Mouse (Mus musculus) adrenal gland, postnatal 36 days (tissue): ENCODE data around the gene Trim6. TPM values are rescaled to one million over a fixed set of nuclear protein-coding genes. Genes with fewer than 3 reads are reported as not detected.

Experiments used
- total RNA-seq, 2 experiments: library from RNA; stranded (reverse); gene quantifications; 2 replicates each; pipeline ENCODE4 v1.2.3; 2021

The Trim6 gene
- total RNA-seq, 2 experiments from 2014 or later = 0.26 to 0.36 TPM

Other genes starting within 250 kb of the Trim6 start
- gene Olfr635, start 247.6 kb upstream of the Trim6 start, total RNA-seq = not detected
- not detected for gene Olfr638, start 220.0 kb upstream of the Trim6 start, total RNA-seq
- not detected for gene Olfr639, start 201.5 kb upstream of the Trim6 start, total RNA-seq
- not detected for gene Olfr640, start 193.2 kb upstream of the Trim6 start, total RNA-seq
- not detected for gene Olfr641, start 183.3 kb upstream of the Trim6 start, total RNA-seq
- gene Olfr642, start 166.1 kb upstream of the Trim6 start, total RNA-seq = not detected
- gene 4930516K23Rik, start 157.3 kb upstream of the Trim6 start, total RNA-seq = not detected
- gene Olfr644, start 146.9 kb upstream of the Trim6 start, total RNA-seq = not detected
- gene Olfr645, start 133.3 kb upstream of the Trim6 start, total RNA-seq = not detected
- not detected for gene Olfr646, start 113.9 kb upstream of the Trim6 start, total RNA-seq
- not detected for gene Ubqln5, start 89.0 kb upstream of the Trim6 start, total RNA-seq
- gene Olfr643, start 81.4 kb upstream of the Trim6 start, total RNA-seq = not detected
- not detected for gene Ubqln3, start 75.5 kb upstream of the Trim6 start, total RNA-seq
- gene Ubqlnl, start 68.2 kb upstream of the Trim6 start, total RNA-seq = not detected
- gene Olfm5, start 54.0 kb upstream of the Trim6 start, total RNA-seq = not detected
- not detected for gene Olfr648, start 35.4 kb upstream of the Trim6 start, total RNA-seq
- gene Olfr649, start 22.8 kb upstream of the Trim6 start, total RNA-seq = not detected
- gene Trim34a, start 25.7 kb downstream of the Trim6 start, total RNA-seq = 10 to 100 TPM in 1 of 2 experiments, 1 to 10 TPM in 1; 7.3 to 10.5 TPM
- gene Trim5, start 69.3 kb downstream of the Trim6 start, total RNA-seq = 1 to 10 TPM; 4.2 to 8.4 TPM
- 10 to 100 TPM in 1 of 2 experiments, 1 to 10 TPM in 1; 9.7 to 19.6 TPM for gene Trim12a, start 96.7 kb downstream of the Trim6 start, total RNA-seq
- gene Trim34b, start 110.7 kb downstream of the Trim6 start, total RNA-seq = 1 to 10 TPM in 1 of 2 experiments, under 1 TPM in 1; 0.76 to 1.1 TPM
- 10 to 100 TPM in 1 of 2 experiments, 1 to 10 TPM in 1; 9.9 to 14.6 TPM for gene Trim12c, start 134.6 kb downstream of the Trim6 start, total RNA-seq
- under 1 TPM; 0.10 to 0.26 TPM for gene Trim30b, start 151.1 kb downstream of the Trim6 start, total RNA-seq
- gene Trim30c, start 182.0 kb downstream of the Trim6 start, total RNA-seq = under 1 TPM in 1 of 2 experiments, not detected in 1; 0.17 TPM
- 10 to 100 TPM in 1 of 2 experiments, 1 to 10 TPM in 1; 8.0 to 10.0 TPM for gene Trim30a, start 246.4 kb downstream of the Trim6 start, total RNA-seq